Mouse (Mus musculus) lung, postnatal 0 days (tissue): ENCODE results near the gene Plekhh2.

Source experiments
- CTCF ChIP-seq: IDR thresholded peaks from 2 replicates; pipeline ENCODE4 v1.5.1; 2016; ENCODE audit warnings: antibody characterized with exemption, mild to moderate bottlenecking
- EP300 ChIP-seq: IDR thresholded peaks from 2 replicates; pipeline ENCODE4 v1.6.1; 2016; ENCODE audit warnings: antibody characterized with exemption, mild to moderate bottlenecking, control low read depth

- TF ChIP-seq CTCF (no peak), EP300 (no peak)
Observed at GRCm38 (mm10) chr17:84631836-84632235, 120.1 kb downstream of the Plekhh2 start.
